Mouse (Mus musculus) lung, postnatal 0 days (tissue): ENCODE measurements around the gene Gm5129. TPM values are rescaled to one million over a fixed set of nuclear protein-coding genes. Genes with fewer than 3 reads are reported as not detected.
"Not testable (repeated sequence)": the region's sequence is repeated elsewhere in the genome, so short reads cannot be mapped to it uniquely, and the experiment has no call there.

Source experiments
- ATAC-seq: fragments of 200-750 bp; cut with Nextera tagmentation; 2 replicates; pipeline ENCODE4 v1.8.0; 2017; ENCODE audit warnings: moderate library complexity
- DNase-seq: peaks from one replicate; pipeline ENCODE4 v3.0.0-alpha.2; 2016; ENCODE audit warnings: low spot score
- H3K27ac ChIP-seq: fragments of 300-500 bp; sonication (generic); 2 replicates; pipeline ENCODE4 v1.5.1; 2014; ENCODE audit warnings: antibody characterized with exemption, mild to moderate bottlenecking, low read length, mixed read lengths
- H3K27me3 ChIP-seq: fragments of 300-500 bp; sonication (generic); replicated peaks from 2 replicates; pipeline ENCODE4 v1.6.1; 2014; ENCODE audit warnings: low read length, mixed read lengths; ENCODE audit not compliant: insufficient read depth
- H3K36me3 ChIP-seq: fragments of 300-500 bp; sonication (generic); 2 replicates; pipeline ENCODE4 v1.6.1; 2014; ENCODE audit warnings: low read length, mixed read lengths; ENCODE audit not compliant: insufficient read depth
- H3K4me1 ChIP-seq: fragments of 300-500 bp; sonication (generic); 2 replicates; pipeline ENCODE4 v1.6.1; 2014; ENCODE audit warnings: antibody characterized with exemption, low read depth, low read length, mixed read lengths; ENCODE audit not compliant: insufficient read depth
- H3K4me2 ChIP-seq: fragments of 300-500 bp; sonication (generic); replicated peaks from 2 replicates; pipeline ENCODE4 v1.6.1; 2014; ENCODE audit warnings: low read depth, mild to moderate bottlenecking, low read length, moderate library complexity, mixed read lengths
- H3K4me3 ChIP-seq: fragments of 300-500 bp; sonication (generic); 2 replicates; pipeline ENCODE4 v1.5.1; 2014; ENCODE audit warnings: low read depth, low read length
- H3K9ac ChIP-seq: fragments of 300-500 bp; sonication (generic); replicated peaks from 2 replicates; pipeline ENCODE4 v1.6.1; 2014; ENCODE audit warnings: low read depth, mild to moderate bottlenecking
- H3K9me3 ChIP-seq: fragments of 300-500 bp; sonication (generic); 2 replicates; pipeline ENCODE4 v1.6.1; 2016; ENCODE audit warnings: low read length, mixed read lengths
- CTCF ChIP-seq: IDR thresholded peaks from 2 replicates; pipeline ENCODE4 v1.5.1; 2016; ENCODE audit warnings: antibody characterized with exemption, mild to moderate bottlenecking
- EP300 ChIP-seq: IDR thresholded peaks from 2 replicates; pipeline ENCODE4 v1.6.1; 2016; ENCODE audit warnings: antibody characterized with exemption, mild to moderate bottlenecking, control low read depth
- WGBS: fragments of 180-500 bp; shearing (Covaris S2); extraction: QIAGEN DNeasy Blood & Tissue Kit; methylation state at CpG from one replicate; pipeline ENCODE4 v1.1.7; 2014; 5-methylcytosine and 5-hydroxymethylcytosine counted together
- polyA plus RNA-seq: library from polyadenylated mRNA; unstranded; fragments of >200 nt; fragmentation: Nextera tagmentation; extraction: Ambion mirVana; gene quantifications from 2 replicates; pipeline ENCODE4 v1.2.1, GENCODE M21; 2015

Gm5129 gene
- polyA plus RNA-seq, 1 experiment from 2014 or later, result not detected

- Histone ChIP-seq H3K9me3 (no peaks in the 10 kb centered on the region), H3K9ac (peak overlapping the region; percentile 96), H3K27me3 (no peaks in the 10 kb centered on the region), H3K4me3 (peak overlapping the region; percentile 85), H3K27ac (peak overlapping the region; percentile 96), H3K36me3 (no peaks in the 10 kb centered on the region), H3K4me1 (peaks cover 8% of the 10 kb centered on the region; the same call in 1 of the 2 replicates), H3K4me2 (peak overlapping the region; percentile 75)
- under 1% methylated on average over 45 of the region's 48 CpGs for WGBS
- DNase-seq (peak; percentile 52), ATAC-seq (peak; percentile 55)
- TF ChIP-seq CTCF (no peak), EP300 (no peak)
These were observed 551 bp upstream of the Gm5129 start for GRCm38 (mm10) chr5:29736073-29736900.

- Histone ChIP-seq H3K27ac (peak overlapping the region; percentile 96), H3K36me3 (no peaks in the 10 kb centered on the region), H3K4me2 (peak overlapping the region; percentile 75), H3K9ac (peak overlapping the region; percentile 96), H3K27me3 (no peaks in the 10 kb centered on the region), H3K4me1 (peaks cover 8% of the 10 kb centered on the region; the same call in 1 of the 2 replicates), H3K9me3 (no peaks in the 10 kb centered on the region), H3K4me3 (peak overlapping the region; percentile 85)
- TF ChIP-seq EP300 (no peak), CTCF (no peak)
- 46% methylated on average over 6 of the region's 6 CpGs for WGBS
- peak; percentile 11 for DNase-seq
- ATAC-seq, result no peak
These were observed 765 bp downstream of the Gm5129 start for GRCm38 (mm10) chr5:29734831-29735510.

- not testable (repeated sequence) for H3K36me3 ChIP-seq, DNase-seq, H3K27me3 ChIP-seq, ATAC-seq, H3K4me2 ChIP-seq, H3K9ac ChIP-seq, H3K4me3 ChIP-seq, H3K9me3 ChIP-seq, H3K27ac ChIP-seq, H3K4me1 ChIP-seq
- WGBS, result 72% methylated on average over 5 of the region's 5 CpGs
These were observed 9.7 kb downstream of the Gm5129 start for GRCm38 (mm10) chr5:29726070-29726469.

GRCm38 (mm10) chr5:29725369-29725768 lies 10.4 kb downstream of the Gm5129 start:
- TF ChIP-seq CTCF (no peak), EP300 (no peak)
- H3K27ac ChIP-seq, result no peak overlapping the region
- H3K4me3 ChIP-seq, result no peak overlapping the region
- ATAC-seq, result no peak
- WGBS, result 78% methylated on average over 2 of the region's 2 CpGs
- no peak overlapping the region for H3K4me2 ChIP-seq
- H3K27me3 ChIP-seq, result no peaks in the 10 kb centered on the region
- H3K9ac ChIP-seq, result no peak overlapping the region
- no peaks in the 10 kb centered on the region for H3K36me3 ChIP-seq
- DNase-seq, result no peak
- no peaks in the 10 kb centered on the region for H3K4me1 ChIP-seq
- H3K9me3 ChIP-seq, result no peaks in the 10 kb centered on the region

- WGBS, result 20% methylated on average over 1 of the region's 1 CpGs
- no peaks in the 10 kb centered on the region for H3K27me3 ChIP-seq
- H3K4me1 ChIP-seq, result no peaks in the 10 kb centered on the region
- H3K4me3 ChIP-seq, result no peak overlapping the region
- no peak for TF ChIP-seq CTCF
- no peak overlapping the region for H3K9ac ChIP-seq
- H3K4me2 ChIP-seq, result no peak overlapping the region
- ATAC-seq (no peak), DNase-seq (no peak)
- no peak overlapping the region for H3K27ac ChIP-seq
- H3K36me3 ChIP-seq, result no peaks in the 10 kb centered on the region
- no peaks in the 10 kb centered on the region for H3K9me3 ChIP-seq
These were observed 14.6 kb downstream of the Gm5129 start for GRCm38 (mm10) chr5:29721159-29721558.

- Histone ChIP-seq H3K27me3 (no peaks in the 10 kb centered on the region), H3K4me1 (no peaks in the 10 kb centered on the region), H3K36me3 (no peaks in the 10 kb centered on the region), H3K4me3 (no peak overlapping the region), H3K27ac (no peak overlapping the region), H3K4me2 (no peak overlapping the region), H3K9ac (no peak overlapping the region), H3K9me3 (no peaks in the 10 kb centered on the region)
- no peak for TF ChIP-seq EP300
- WGBS, result 69% methylated on average over 1 of the region's 1 CpGs
- DNase-seq (no peak), ATAC-seq (no peak)
These were observed 22.8 kb downstream of the Gm5129 start for GRCm38 (mm10) chr5:29712906-29713305.
